Mouse (Mus musculus) adipocyte (in vitro differentiated cells): Measurements from ENCODE around the gene Foxg1.

Source experiments
- DNase-seq: peaks from one replicate; pipeline ENCODE4 v3.0.0-alpha.2; 2016; ENCODE audit warnings: low spot score

Foxg1 gene

DNA sequence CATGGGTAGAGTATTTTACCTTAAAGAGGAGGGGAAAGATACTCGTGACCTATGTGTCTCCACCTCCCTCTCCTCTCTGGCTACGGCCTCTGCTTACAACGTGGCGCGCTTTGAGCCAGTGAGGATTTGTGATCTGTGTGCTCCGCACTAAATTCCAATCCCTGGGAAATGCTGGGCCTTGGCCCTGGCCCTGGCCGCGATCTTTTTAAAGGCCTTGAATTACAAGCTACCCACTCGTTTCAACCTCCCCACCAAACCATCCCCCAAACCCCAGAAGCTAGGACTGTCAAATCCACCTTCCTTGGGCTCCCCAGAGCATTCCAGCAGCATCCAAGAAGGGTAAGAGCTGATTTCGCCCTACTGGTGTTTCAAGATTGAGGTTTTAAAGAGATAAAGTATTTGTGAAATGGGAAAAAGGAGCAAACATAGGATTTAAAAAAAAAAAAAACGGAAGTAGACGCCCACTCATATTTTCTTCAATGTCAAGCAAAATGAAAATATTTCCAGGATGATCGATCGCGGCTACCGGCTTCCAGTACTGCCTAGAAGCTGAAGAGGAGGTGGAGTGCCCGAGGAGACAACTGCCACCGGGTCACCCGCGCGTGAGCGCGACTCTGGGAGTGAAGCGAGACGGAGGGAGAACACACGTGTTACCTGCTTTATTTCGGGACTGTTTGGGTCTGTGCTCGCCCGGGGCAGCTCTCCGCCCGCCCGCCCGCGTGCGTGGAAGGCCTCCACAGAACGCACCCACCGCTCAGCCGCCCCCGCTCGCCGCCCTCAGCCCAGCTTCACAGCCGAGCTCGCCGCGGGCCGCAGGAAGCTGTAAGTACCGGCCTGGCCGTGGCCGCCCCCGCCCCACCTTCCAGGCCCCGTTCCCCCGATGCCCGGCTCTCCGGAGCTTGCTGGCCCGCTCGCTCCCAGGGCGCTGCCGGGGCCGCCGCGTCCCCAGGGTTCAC, at the start of gene Foxg1:
Gene Foxg1, plus strand, starts transcription at position 96 of the 956 bp plus-strand sequence.
- no peak for DNase-seq

DNA sequence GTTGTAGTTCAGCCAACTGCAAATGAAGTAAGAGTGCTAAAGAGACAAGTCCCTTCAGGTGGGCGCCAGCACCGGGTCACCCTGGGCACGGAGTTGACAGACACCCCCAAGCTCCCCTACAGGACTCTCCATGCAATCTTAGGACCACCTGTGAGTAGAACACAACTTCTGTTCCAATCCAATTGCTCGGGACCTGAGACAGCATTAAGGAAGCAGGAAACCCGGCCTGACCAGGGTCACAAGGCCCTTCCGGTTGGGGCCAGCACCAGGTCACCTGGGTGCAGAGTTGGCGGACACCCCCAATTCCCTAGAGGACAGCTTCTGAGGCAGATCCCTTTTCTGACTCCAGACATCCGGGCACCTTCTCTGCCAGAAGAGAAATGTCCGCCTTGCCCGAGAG, 32.8 kb upstream of the Foxg1 start:
- DNase-seq = no peak

DNA sequence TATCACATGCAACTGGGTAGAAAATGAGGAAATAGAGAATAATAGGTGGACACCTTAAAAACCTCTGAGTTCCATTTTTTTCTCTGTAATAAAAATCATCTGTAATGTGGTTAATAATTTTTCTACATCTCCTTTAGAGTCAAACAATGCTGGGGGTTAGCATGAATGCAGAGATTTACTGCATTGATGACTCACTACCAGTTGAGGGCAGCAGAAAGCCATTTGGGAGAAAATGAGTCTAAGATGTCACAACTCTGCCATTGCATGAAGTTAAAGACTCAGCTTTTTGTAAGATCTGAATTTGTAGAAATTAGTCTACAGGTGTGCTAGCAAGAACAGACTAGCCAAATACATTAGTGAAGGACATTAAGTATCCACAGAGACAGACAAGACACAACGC, 13.5 kb upstream of the Foxg1 start:
- peak; percentile 23 for DNase-seq

DNA sequence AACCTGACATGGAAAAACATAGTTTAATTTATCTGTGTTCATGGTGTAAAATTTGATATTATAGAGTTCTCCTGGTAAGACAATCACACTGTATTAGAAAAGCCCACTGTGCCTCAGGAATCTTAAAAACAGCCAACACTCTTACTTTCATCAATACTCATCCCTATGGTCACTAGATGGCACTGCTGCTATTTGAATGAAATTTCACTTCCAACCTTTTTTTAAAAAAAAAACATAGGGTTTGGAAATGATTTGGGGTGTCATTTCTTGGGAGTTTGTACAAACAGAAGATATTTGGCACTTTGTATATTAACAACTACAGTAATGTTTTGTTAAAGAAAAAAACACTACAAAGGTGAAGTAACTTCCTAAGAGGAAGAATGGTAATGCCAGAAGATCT, 10.3 kb upstream of the Foxg1 start:
- DNase-seq = peak; percentile 62

DNA sequence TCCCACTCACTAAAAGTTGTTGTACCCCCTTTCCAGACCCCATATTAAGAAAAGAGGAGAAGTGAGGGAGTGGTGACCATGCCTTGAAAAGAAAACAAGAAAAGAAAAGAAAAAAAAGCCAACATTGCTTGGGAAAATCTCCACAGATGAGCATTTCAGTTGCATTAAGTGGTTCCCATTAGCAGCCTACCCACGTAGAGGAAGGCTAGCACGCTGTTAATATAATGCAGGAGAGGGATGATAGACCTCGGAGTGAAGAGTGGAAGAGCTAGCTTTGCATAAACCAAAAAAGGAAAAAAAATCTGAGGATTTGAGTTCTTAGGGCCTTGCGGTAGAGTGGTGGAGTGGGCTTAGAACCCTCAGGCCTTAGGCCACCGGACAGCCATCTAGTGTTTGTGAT, 9.3 kb upstream of the Foxg1 start:
- DNase-seq = no peak

DNA sequence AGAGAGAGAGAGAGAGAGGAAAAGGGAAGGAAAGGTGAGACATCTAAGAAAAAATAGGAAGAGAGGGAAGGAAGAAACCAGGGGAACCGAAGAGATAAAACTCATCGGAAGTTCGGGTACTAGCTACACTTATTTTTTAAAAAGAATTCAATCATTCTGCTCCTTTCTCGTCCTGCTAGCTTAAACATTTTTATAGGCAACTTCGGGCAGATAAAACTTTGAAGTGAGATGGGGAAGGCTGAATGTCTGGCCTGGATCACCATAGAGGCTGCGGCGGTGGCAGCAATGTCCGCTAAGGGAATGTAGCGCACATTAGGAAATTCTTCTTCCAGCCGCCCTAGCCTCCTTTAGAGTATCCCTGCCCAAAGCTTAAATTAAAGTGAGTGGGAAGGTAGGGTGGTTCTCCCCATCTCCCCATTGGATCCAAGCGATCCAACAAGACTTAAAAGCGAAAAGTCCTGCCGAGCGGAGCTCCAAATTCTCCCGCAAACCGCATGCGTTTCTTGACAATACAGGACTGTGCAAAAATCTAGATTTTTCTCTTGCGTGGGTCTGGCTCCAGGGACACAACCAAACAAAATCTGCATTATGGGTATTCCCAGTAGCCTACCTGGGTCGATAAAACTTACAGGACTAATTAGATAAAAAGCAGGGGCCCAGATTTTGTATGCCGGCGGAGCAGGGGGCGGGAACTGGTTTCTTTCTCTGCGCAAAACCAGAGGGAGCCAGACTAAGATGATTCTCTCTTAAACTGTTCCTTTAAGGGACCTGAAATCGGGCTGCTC, 8.4 kb upstream of the Foxg1 start:
- DNase-seq = no peak

DNA sequence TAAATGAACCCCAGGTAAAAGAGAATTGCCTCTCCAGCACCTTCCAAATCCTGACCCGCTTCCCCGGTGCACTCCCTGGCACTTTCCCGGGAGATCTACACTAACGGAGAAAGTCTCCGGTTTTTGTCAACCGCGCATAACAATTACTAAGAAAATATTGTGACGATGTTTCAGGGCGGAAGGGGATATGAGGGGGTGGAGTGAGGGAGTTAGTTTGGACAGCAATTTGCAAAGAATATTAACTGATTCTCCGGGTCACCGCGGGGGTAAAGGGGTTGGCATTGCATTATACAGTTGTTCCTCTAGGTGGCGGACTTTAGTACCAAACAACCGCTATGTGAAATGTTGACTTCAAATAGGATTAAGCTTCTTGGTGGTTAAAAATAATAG, 7.9 kb upstream of the Foxg1 start:
- DNase-seq = peak; percentile 39

DNA sequence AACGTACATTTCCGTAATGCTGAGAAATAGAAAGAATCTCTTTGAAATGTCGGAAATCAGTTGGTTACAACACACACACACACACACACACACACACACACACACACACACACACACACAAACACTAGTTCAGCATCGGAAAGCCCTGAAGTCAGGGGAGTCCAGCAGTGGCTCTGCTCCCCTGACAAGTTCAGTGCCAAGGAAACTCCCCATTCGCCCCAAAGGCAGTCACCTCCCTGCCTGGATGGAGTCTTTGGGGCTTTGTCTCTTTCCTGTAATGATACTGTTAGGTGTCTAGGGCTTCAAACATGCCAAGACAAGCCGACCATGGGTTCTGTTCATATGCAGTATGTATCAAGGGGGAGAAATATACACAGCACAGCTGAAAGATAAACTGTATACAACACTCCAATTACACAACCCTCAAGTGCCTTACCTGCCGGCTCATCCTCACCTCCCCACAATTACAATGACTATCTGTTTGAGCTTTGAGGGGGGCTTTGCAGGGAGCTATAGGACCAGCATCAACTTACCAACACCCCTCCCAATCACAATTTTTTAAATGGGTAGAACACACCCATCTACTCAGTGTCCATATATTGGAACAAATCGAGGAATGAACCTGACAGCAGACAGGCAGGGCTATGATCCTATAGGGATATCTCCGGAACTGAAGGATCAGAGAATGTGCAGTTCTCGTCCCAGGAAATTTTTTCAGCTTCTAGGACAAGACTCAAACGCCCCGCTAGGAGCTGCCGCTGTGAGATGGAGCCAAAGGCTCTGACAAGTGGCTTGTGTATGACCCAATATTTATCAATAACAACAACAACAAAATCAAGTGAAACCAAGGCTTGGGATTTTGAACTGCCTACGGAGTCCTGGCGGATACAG, 6.8 kb upstream of the Foxg1 start:
- no peak for DNase-seq

DNA sequence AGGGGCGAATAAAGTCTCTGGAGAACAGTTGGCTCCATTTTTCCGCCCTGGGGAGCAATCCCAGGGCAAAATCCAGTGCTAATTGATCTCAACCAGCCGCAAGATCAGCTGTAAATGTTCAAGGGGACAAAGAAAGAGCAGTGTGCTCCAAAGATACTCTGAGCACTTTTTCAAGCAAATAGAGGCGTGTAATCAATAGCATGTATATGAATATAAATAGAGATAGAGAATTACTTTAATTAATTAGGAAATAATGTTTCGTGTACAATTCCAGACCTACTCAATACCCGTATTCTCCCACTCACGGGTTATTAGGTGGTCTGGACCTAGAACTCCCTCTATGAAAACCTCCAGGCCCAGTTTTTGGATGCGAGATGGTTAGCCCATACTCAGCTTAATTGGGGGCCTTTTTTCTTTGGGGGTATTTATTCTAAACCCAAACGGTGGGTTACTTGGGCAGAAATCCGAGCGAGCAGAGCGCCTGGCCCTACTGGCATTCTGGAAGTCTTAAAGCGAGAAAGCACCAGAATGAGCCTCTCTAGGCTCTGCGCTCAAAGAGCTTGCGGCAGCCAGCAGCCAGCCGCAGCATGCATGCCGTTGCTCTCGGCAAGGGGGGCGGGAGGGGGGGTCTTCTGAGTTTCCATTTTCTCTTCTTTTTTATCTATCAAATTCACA, 6.0 kb upstream of the Foxg1 start:
- DNase-seq = no peak

DNA sequence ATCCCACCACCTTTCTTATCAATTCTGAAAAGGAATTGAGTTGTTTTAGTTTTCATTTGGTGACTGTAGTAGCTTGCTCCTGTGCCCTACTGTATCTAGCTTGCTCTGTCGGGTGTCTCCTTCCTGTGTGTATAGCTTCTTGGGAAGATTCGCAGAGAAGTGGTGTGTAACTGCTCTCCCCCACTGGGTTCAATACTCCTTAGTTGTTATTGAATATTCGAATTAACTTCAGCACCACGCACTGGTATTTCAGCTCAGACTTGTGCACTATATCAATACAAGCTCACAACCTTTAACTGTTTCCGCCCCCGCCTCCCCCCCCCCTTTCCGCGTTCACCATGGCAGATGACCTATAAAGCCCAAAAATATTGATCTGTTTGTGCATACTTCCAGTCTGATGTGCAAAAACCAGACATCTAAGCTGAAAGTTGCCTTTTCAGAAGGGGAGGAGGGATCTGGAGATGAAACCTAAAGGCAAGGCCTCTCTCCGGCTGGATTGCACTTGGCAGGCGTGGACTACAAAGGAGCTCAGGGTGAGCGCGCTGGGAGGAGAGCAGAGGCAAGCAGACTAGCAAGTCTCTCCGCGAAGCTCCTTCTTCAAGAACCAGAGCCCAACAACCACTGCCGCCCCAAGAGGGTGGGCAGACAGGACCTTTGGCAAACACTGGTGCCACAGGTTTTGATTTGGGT, 5.0 kb upstream of the Foxg1 start:
- DNase-seq = no peak

DNA sequence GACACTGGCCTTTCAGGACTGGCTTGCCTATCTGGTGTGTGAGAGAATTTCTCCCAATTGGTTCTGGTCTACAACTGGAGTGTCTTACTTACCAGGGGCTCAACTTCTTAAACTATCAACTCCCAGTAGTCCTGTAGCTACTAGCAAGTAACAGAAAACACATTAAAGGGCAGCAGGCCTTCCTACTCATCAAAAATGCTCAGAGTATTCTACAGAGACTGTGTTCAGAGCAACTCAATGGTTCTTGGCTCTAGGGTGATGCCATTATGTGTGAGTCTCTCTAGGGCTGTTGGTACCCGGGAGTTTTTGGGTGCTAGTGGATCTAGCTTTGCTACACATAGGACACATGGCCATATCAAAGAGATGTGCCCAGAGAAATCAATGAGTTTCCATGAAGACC, 3.5 kb upstream of the Foxg1 start:
- DNase-seq = no peak

DNA sequence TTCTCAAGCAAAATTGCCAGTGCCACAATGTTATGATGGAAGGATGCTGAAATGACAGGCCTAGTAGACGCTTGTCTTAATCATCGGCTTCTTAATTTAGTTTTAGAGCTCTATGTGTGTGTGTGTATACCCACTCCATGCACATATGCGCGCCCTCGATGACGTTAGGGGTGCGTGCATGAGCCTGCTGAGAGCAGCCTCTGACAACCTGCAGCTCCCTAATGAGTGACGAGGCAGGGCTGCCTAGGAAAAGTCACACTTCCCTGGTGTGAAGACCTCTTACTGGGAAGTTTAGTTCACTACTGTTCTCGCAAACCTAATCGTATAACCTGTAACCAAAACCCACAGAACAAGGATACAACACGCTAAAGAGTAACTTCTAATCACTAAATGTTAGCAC, 3.0 kb upstream of the Foxg1 start:
- DNase-seq = no peak

DNA sequence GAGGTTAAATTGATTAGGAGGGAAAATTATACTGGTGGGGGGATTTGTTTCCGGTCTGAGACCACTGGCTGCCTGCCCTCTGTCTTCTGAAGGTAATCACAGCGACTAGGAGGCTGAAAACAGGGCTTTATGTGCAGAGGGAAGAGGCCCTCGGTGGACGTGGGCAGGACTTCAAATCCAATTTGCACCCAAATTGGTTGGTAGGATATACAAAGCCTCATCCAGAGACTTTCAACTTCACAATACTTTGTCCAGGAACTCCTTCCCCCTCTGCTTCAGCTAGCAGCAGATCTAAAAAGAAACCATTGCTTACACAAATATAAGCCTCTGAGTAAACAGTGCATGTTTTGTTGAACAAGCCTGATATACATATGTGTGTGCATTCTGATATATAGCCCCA, 2.0 kb upstream of the Foxg1 start:
- DNase-seq = no peak

DNA sequence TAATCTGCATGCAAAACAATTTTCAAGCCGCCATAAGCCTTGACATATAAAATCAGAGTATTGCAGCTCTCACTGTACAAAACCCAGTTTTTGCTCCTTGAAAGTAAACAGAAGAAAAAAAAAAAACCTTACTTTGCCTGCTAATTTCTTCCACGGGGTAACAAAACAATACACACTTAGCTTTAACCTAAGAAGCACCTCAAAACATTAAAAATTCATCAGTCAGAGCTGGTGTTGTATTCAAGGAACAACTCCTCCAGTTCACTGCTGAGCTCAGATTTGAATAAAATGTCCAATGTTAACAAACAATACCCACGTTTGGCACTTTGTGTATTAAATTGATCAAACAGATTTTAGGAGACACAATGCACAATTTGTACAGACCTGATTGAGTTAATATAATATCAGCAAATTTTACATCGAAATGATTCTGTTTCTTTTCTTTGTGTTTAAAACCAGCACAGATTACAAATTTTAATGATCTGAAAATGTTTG, 1.4 kb upstream of the Foxg1 start:
- DNase-seq = no peak

DNA sequence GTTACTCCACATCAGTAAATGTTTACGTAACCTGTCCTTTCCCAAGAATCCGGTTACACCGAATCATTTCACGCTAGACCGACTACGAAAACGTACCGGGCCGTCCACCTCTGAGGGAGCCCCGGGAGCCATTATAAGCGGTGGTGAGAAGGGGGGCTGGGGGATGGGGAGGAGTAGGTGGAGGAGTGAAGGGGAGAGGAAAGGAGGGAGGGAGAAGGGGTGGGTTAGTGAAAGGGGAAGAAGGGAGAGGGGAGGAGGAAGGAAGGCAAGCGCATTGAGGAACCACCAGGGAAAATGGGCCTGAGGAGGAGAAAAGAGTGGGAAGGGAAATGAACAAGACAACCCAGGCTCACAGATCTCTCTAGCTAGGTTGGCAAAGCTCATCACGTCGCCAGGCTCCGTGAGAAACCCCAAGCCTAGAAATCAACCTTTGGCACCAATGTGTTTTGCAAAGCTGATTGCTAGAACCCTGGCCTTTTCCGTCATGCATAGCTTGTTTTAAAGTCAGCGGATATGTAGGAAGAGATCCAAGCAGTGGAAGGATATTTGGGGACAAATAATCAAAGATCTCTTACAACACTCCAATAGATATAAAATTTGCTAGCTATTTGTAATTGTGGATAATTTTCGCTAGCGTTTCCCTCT, 617 bp upstream of the Foxg1 start:
- no peak for DNase-seq

DNA sequence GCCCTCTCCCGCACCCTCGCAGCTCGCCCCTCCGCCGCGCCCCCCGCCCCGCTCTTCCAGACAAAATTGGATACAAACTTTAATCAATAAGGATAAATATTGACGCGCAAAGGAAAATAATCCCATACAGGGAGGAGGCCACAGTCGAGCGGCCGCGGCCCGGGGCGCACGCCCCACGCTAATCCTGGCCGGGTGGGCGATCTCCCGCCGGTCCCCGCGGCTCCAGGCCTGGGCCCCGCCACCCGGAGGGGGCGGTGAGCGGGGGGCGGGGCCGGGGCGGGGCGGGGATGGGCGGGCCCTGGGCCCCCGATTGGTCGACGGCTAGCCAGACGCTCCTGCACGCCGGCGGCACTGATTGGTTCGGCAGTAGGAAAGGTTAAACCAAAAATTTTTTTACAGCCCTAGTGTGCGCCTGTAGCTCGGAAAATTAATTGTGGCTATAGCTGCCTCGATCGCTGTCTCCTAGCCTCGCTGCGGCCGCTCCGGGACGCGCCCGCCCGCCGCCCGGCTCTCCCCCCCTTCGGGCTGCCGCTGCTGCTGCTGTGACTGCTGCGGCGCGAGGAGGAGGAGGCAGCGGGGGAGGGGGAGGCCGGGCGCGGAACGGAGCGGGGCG, 1.2 kb downstream of the Foxg1 start:
- DNase-seq = no peak

DNA sequence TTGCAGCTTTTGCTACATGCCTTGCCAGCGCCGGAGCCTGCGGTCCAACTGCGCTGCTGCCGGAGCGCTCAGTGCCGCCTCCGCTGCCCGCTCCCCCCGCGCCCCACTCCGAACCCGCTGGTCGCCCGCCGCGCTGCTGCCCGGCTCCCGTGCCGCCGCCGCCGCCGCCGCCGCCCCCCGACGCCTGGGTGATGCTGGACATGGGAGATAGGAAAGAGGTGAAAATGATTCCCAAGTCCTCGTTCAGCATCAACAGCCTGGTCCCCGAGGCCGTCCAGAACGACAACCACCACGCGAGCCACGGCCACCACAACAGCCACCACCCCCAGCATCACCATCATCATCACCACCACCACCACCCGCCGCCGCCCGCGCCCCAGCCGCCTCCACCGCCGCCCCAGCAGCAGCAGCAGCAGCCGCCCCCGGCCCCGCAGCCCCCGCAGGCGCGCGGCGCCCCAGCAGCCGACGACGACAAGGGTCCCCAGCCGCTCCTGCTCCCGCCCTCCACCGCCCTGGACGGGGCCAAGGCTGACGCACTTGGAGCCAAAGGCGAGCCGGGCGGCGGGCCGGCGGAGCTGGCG, 1.9 kb downstream of the Foxg1 start:
- no peak for DNase-seq

DNA sequence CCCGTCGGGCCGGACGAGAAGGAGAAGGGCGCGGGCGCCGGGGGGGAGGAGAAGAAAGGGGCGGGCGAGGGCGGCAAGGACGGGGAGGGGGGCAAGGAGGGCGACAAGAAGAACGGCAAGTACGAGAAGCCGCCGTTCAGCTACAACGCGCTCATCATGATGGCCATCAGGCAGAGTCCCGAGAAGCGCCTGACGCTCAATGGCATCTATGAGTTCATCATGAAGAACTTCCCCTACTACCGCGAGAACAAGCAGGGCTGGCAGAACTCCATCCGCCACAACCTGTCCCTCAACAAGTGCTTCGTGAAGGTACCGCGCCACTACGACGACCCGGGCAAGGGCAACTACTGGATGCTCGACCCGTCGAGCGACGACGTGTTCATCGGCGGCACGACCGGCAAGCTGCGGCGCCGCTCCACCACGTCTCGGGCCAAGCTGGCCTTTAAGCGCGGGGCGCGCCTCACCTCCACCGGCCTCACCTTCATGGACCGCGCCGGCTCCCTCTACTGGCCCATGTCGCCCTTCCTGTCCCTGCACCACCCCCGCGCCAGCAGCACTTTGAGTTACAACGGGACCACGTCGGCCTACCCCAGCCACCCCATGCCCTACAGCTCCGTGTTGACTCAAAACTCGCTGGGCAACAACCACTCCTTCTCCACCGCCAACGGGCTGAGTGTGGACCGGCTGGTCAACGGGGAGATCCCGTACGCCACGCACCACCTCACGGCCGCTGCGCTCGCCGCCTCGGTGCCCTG, 2.6 kb downstream of the Foxg1 start, which contains the start of gene Gm43517:
Gene Gm43517, plus strand, starts transcription at position 299 of the 755 bp plus-strand sequence.
- no peak for DNase-seq

DNA sequence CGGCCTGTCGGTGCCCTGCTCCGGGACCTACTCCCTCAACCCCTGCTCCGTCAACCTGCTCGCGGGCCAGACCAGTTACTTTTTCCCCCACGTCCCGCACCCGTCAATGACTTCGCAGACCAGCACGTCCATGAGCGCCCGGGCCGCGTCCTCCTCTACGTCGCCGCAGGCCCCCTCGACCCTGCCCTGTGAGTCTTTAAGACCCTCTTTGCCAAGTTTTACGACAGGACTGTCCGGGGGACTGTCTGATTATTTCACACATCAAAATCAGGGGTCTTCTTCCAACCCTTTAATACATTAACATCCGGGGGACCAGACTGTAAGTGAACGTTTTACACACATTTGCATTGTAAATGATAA, 3.2 kb downstream of the Foxg1 start:
- DNase-seq = no peak
